Comparison of ENCODE assay signal across 11 mouse cellular contexts in genomic region chr4:152212091-152212505, GRCm38 (mm10). TPM values are rescaled to one million over a fixed set of nuclear protein-coding genes. Genes with fewer than 3 reads are reported as not detected.
A peak's percentile ranks its signal among the peaks of the same experiment; 100 is the strongest.
DNase-seq lines count a peak whose midpoint lies in the region; ATAC-seq and TF ChIP-seq lines count a peak whose summit lies in the region.
"Had no signal": no experiment of that assay in that cellular context is flagged by ENCODE, and none has a peak within 500 bp of the region (broad histone marks: within the 10 kb centered on the region; RNA-seq: fewer than 3 reads in every experiment).

No protein-coding gene starts in this region.

- no peak for TF ChIP-seq CTCF in hindbrain, postnatal 0 days (IDR thresholded peaks at IDR 0.05; ENCODE audit: low read depth)
- no peak for TF ChIP-seq CTCF in kidney, adult 2 months (conservative IDR thresholded peaks at IDR 0.05; ENCODE audit: insufficient read depth, insufficient read length, low read depth, low read length)

- DNase-seq in hindbrain, postnatal 0 days (ENCODE audit: low spot score), result no peak
- DNase-seq in heart, adult 8-10 months (ENCODE audit: low spot score), result peak; percentile 61
- peak; percentile 72 for DNase-seq in kidney, adult 2 months
- no peak for DNase-seq in gastrocnemius, postnatal 10 days
- no peak for DNase-seq in right cerebral cortex, postnatal 10 days (ENCODE audit: low spot score in 2 of 2)
- DNase-seq in left cerebral cortex, adult 9 months (ENCODE audit: low spot score in 2 of 2), result no peak

- H3K4me1 ChIP-seq in hindbrain, postnatal 0 days (ENCODE audit: insufficient read depth, low read length), result no peaks in the 10 kb centered on the region
- H3K4me1 ChIP-seq in hindbrain, embryonic 16.5 days (ENCODE audit: control insufficient read depth, insufficient read depth, low read depth, low read length), result peaks cover 5% of the 10 kb centered on the region; the same call in 1 of the 2 replicates
- peaks cover 9% of the 10 kb centered on the region for H3K4me1 ChIP-seq in kidney, adult 2 months (ENCODE audit: control insufficient read depth, insufficient read depth, low read length)

- H3K27ac ChIP-seq in hindbrain, postnatal 0 days, result no peak overlapping the region
- H3K27ac ChIP-seq in hindbrain, embryonic 16.5 days (ENCODE audit: low read depth, low read length), result no peak overlapping the region
- H3K27ac ChIP-seq in kidney, adult 2 months (ENCODE audit: insufficient read depth, low read depth, low read length), result no peak overlapping the region
- H3K27ac ChIP-seq: macrophage had no signal

- no peaks in the 10 kb centered on the region; the same call in 1 of the 2 replicates for H3K36me3 ChIP-seq in hindbrain, postnatal 0 days (ENCODE audit: insufficient read depth, low read length)
- H3K36me3 ChIP-seq in hindbrain, embryonic 16.5 days (ENCODE audit: control insufficient read depth, insufficient read depth, low read length), result no peaks in the 10 kb centered on the region
- no peaks in the 10 kb centered on the region for H3K36me3 ChIP-seq in kidney, adult 2 months (ENCODE audit: control insufficient read depth, insufficient read depth, low read length)

- WGBS in hindbrain, postnatal 0 days, result 53% methylated on average over 6 of the region's 6 CpGs
- WGBS in hindbrain, embryonic 16.5 days, result 65% methylated on average over 6 of the region's 6 CpGs
- WGBS in kidney, adult 2 months, result 33% methylated on average over 6 of the region's 6 CpGs

- no peak for TF ChIP-seq POLR2A in kidney, adult 2 months (IDR thresholded peaks at IDR 0.05; ENCODE audit: low read depth, low read length)

- ATAC-seq in hindbrain, postnatal 0 days, result peak; percentile 20; the same call in 1 of the 2 replicates
- no peak for ATAC-seq in hindbrain, embryonic 16.5 days
- peak; percentile 84 for ATAC-seq in megakaryocyte progenitor cell, adult 5-6 weeks (replicated peaks; ENCODE audit: poor library complexity)

- H3K4me2 ChIP-seq in hindbrain, postnatal 0 days (ENCODE audit: low read depth, low read length), result no peak overlapping the region
- no peak overlapping the region for H3K4me2 ChIP-seq in hindbrain, embryonic 16.5 days (ENCODE audit: low read length)

- no peak overlapping the region for H3K9ac ChIP-seq in hindbrain, postnatal 0 days (replicated peaks; ENCODE audit: low read length)
- no peak overlapping the region; the same call in 1 of the 2 replicates for H3K9ac ChIP-seq in hindbrain, embryonic 16.5 days (ENCODE audit: low read depth, low read length)

- no peaks in the 10 kb centered on the region for H3K27me3 ChIP-seq in hindbrain, postnatal 0 days (ENCODE audit: insufficient read depth, low read length)
- no peaks in the 10 kb centered on the region; the same call in 1 of the 2 replicates for H3K27me3 ChIP-seq in hindbrain, embryonic 16.5 days (replicated peaks; ENCODE audit: control insufficient read depth, insufficient read depth, low read length)
- no peaks in the 10 kb centered on the region for H3K27me3 ChIP-seq in kidney, adult 2 months (replicated peaks; ENCODE audit: control insufficient read depth, insufficient read depth, low read length)

- H3K4me3 ChIP-seq in hindbrain, postnatal 0 days (ENCODE audit: low read length), result no peak overlapping the region
- H3K4me3 ChIP-seq in hindbrain, embryonic 16.5 days (ENCODE audit: low read length), result no peak overlapping the region
- no peak overlapping the region for H3K4me3 ChIP-seq in kidney, adult 2 months (ENCODE audit: insufficient read depth, low read depth, low read length)

- no peaks in the 10 kb centered on the region for H3K9me3 ChIP-seq in hindbrain, postnatal 0 days (ENCODE audit: low read length)
- no peaks in the 10 kb centered on the region for H3K9me3 ChIP-seq in hindbrain, embryonic 16.5 days (ENCODE audit: control insufficient read depth, low read length)
- H3K9me3 ChIP-seq: G1E had no signal

RNA-seq across cellular contexts. Expression of gene Acot7, which starts 34.2 kb away (rescaled TPM):
- 249 and 259 TPM in 2 replicates for total RNA-seq in hindbrain, postnatal 0 days (2014; rRNA removed)
- 455 and 488 TPM in 2 replicates for polyA plus RNA-seq in hindbrain, postnatal 0 days (2015; fragmentation: Nextera tagmentation; extraction: Ambion mirVana)
- 478 and 542 TPM in 2 replicates for polyA plus RNA-seq in hindbrain, embryonic 16.5 days (2015; fragmentation: Nextera tagmentation; extraction: Ambion mirVana)
- 10 to 100 TPM; 63.9 to 80.9 (median 69.3) TPM for total RNA-seq in heart, adult 8-10 months (2022)
- 80.2 and 90.1 TPM in 2 replicates for polyA plus RNA-seq in kidney, adult 2 months (2012; rRNA removed)
- 75.9 and 76.7 TPM in 2 replicates for total RNA-seq in megakaryocyte progenitor cell, adult 5-6 weeks (2015)
- 72.6 and 79.3 TPM in 2 replicates for total RNA-seq in megakaryocyte progenitor cell, adult 5-6 weeks (2017)
- 10 to 100 TPM; 11.9 to 14.1 TPM for total RNA-seq in gastrocnemius, postnatal 10 days (2021)

RNA-seq across cellular contexts. Expression of gene Hes2, which starts 53.4 kb away (rescaled TPM):
- total RNA-seq in hindbrain, postnatal 0 days (2014; rRNA removed), result not detected in 2 replicates
- not detected in 2 replicates for polyA plus RNA-seq in hindbrain, postnatal 0 days (2015; fragmentation: Nextera tagmentation; extraction: Ambion mirVana)
- not detected in 2 replicates for polyA plus RNA-seq in hindbrain, embryonic 16.5 days (2015; fragmentation: Nextera tagmentation; extraction: Ambion mirVana)
- not detected for total RNA-seq in heart, adult 8-10 months (2022)
- polyA plus RNA-seq in kidney, adult 2 months (2012; rRNA removed), result 0.81 and 1.0 TPM in 2 replicates
- not detected in 2 replicates for total RNA-seq in megakaryocyte progenitor cell, adult 5-6 weeks (2015)
- total RNA-seq in megakaryocyte progenitor cell, adult 5-6 weeks (2017), result not detected in 2 replicates
- total RNA-seq in gastrocnemius, postnatal 10 days (2021), result not detected
- polyA plus RNA-seq: spleen, adult 2 months had no signal

RNA-seq across cellular contexts. Expression of gene Espn, which starts 59.9 kb away (rescaled TPM):
- 0.47 and 1.4 TPM in 2 replicates for total RNA-seq in hindbrain, postnatal 0 days (2014; rRNA removed)
- polyA plus RNA-seq in hindbrain, postnatal 0 days (2015; fragmentation: Nextera tagmentation; extraction: Ambion mirVana), result 0.71 and 0.79 TPM in 2 replicates
- 0.34 and 0.46 TPM in 2 replicates for polyA plus RNA-seq in hindbrain, embryonic 16.5 days (2015; fragmentation: Nextera tagmentation; extraction: Ambion mirVana)
- 1 to 10 TPM; 2.6 to 3.5 (median 3.0) TPM for total RNA-seq in heart, adult 8-10 months (2022)
- polyA plus RNA-seq in kidney, adult 2 months (2012; rRNA removed), result 48.3 and 57.5 TPM in 2 replicates
- total RNA-seq in megakaryocyte progenitor cell, adult 5-6 weeks (2015), result 1.1 and 1.3 TPM in 2 replicates
- 0.91 TPM in 1 of 2 replicates, not detected in the other for total RNA-seq in megakaryocyte progenitor cell, adult 5-6 weeks (2017)
- 1 to 10 TPM; 1.1 to 1.2 TPM for total RNA-seq in gastrocnemius, postnatal 10 days (2021)

Comparison
In these comparisons a context has a peak if more than half of its experiments do, and no peak if none do; other contexts are left out.
1. DNase-seq: peak in heart, adult 8-10 months (single experiment) and kidney, adult 2 months (single experiment); none in hindbrain, postnatal 0 days (single experiment), gastrocnemius, postnatal 10 days (single experiment), right cerebral cortex, postnatal 10 days (0 of 2) and left cerebral cortex, adult 9 months (0 of 2).
2. RNA of gene Acot7, which starts 34.2 kb away (total RNA-seq): 249 to 259 TPM in hindbrain, postnatal 0 days, 72.6 to 79.3 TPM in megakaryocyte progenitor cell, adult 5-6 weeks and 63.9 to 80.9 TPM in heart, adult 8-10 months; 11.9 to 14.1 TPM in gastrocnemius, postnatal 10 days; every median in the first group is over 4 times any median in the second.